Mouse (Mus musculus): ENCODE results near the gene Dohh.

Gene Dohh

DNA sequence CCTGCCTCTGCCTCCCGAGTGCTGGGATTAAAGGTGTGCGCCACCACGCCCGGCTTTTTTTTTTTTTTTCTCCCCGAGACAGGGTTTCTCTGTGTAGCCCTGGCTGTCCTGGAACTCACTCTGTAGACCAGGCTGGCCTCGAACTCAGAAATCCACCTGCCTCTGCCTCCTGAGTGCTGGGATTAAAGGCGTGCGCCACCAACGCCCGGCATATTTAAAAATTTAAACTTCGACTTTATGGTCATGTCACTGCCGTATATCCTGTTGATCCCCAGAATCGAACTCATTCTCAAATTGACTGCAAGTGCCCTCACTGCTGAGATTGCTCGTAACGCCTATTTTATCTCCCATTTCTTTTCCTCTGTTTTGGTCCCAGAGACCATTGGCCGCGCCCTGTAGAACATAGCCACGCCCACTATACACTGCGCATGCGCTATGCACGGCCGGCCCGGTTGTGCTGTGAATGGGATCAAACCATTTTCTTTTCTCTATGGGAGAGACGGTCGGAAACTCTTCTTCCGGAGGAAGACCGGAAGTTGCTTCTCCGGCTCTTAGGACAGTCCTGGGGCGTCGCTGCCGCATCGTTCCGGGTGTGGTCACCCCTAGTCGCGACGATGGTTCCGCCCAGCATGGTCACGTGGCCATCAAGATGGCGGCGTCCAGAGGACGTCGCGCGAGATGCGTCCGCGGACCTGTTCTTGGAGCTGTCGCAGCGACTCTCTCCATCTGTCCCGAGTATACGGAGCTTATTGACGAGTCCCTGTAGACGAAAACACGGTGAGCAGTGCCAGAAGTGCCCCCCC lies at the start of gene Dohh, which contains the start of gene Gm48551:
Gene Dohh, plus strand, starts transcription at position 627 of the 803 bp plus-strand sequence.
Gene Gm48551, plus strand, starts transcription at position 665 of the 803 bp plus-strand sequence.
- peak; percentile 87 to 93 for DNase-seq

DNA sequence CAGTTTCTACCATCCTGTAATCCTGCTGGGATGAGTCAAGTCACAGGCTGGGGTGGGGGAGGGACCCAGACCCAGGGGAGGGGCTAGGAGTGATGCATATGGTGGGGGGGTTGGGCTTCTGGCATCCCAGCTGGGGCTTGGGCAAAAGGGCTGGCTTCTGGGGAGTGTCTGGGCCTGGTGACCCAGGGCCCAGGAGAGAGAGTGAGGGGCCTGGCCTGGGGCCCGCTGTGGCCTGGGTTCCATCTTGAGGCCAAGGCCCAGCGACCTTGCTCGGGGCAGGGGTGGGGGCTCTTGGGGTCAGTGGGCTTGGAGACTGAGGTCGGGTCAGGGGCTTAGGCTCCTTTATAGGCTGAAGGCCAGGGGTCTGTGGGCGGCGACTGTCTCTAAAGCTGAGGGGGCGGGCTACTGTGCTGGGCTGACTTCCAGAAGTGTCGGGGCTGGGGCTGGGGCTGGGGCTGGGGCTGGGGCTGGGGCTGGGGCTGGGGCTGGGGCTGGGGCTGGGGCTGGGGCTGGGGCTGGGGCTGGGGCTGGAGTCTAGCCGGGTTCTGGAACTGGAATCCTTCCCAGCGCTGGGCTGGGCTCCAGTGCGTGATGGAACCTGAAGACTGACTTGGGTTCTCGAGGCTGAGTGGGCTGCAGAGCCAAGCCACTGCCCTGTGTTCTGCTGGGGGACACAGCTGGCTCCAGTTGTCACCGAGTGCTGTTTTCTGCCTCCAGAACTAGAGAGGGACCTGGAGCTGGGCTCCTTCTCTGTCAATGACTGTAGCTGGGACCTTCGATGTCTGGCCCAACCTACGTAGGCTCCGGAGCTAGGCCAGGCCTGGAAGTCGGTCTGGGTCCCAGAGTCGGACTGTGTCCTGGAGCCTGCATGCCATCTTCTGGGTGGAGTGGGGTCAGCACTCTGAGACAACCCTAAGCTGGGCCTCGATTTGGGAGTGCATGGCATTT lies 48.6 kb upstream of the Dohh start:
- no peak for DNase-seq

DNA sequence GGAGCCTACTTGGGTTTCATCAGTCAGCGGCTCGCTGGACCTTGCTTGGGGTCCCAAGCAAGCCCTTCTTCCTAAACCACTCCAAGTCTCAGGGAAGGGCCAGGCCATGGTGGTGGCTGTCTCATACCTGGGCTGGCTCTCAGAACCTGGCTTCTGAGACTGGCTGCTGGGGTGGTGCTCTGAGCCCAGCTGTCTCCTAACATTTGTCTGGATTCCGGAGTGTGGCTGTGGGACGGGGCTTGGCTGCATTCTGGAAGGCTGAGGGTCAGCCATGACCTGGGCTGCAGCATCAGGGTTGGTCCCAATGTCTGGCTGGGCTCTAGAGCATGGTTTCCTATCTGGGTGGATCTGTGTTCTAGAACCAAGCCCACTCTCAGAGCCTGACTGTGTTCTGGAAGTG lies 47.7 kb upstream of the Dohh start:
- DNase-seq: no peak

DNA sequence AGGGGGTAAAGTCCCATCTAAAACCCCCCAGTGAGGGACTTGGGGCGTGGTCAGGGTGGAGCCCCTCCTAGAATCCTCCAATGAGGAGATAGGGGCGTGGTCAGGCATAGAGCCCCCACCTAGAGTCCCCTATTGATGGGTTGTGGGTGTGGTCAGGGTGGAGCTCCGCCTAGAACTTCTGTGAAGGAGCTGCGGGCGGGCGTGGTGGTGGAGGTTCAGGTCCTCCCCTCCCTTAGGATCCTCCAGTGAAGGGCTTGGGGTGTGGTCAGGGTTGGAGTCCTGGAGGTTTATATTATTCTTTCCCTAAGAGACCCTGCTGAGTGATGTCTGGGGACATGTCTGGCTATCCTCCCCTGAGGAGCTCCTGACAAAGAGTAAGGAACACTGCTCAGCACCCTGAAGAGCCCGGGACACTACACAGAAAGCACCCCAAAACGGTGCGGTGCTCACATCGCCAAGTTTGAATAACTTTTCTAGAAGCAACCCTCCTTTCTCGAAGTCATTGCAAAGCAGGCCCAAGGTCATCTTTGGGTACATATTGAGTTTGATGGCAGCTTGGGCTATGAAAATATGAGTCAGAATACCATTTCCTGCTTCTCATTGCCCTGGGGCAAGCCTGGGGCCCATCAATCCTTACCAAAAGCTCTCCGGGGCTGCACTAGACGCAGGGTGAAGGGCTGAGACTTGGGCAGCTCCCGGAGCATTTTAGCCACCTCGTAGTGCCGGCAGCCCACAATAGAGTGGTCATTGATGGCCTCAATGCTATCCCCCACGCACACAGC lies 43.5 kb upstream of the Dohh start:
- DNase-seq: no peak

DNA sequence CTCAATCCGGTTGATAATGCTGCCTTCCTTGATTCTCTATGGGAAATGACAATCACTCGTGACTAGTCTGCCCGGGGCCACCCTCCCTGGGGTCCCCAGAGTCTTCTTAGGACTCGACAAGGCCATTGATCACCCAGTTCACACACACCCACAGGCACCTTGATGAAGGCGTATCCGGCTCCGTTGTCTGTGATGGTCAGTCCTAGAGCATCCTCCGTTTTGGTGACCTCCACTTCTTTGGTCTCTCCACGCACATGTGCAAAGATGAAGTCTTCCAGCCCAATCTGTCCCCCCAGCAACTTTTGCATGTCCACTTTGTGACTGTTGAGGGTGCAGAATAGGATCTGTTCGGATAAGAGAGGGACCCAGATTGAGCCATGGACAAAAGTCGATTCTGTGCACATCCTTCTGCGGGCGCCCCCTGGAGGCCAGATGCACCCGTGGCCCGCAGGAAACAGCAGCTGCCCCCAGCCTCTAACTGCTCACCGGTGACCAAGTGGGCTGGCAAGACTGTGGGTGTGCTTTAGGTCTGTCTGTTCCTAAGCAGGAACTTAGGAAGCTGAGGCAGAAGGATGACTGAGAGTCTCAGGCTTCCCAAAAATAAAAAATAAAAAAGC lies 42.8 kb upstream of the Dohh start:
- DNase-seq: peak in 1 of 2 experiments; percentile 61

DNA sequence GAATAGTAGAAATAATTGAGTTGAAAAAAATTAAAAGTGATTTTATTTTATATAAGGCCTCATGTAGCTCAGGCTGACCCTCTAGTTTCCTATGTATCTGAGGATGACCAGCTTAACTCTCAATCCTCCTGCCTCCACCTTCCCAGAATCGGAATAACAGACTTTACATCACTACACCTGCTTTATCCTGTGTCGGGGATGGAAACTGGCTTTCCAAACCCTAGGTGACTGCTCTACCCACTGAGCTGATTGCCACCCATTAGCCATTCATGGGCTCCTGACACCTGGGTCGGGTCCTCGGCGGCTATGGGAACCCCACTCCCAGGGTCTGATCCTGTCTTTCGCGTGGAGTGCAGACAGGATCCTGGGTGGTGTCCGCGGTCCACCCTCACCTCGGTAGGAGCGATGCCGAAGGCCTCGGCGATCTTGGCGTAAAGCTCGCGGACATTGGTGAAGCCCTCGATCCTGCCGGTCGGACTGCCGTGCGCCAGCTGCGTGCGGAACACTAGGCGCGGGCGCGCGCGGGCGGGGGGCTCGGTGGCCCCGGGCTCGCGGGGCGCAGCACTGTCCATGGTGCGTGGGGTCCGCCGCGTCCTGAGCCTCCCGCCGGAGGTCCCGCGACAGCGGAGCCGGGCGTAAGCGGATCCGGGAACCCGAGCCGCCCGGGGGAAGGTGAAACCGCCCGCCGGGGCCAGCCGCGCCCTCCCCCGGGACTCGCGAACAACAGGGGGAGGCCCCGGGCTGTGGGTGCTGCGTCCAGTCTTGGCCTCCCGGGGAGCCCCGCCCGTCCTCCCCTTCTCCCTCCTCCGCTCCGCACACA lies 41.3 kb upstream of the Dohh start, which contains the start of gene Gipc3:
Gene Gipc3, minus strand, starts transcription at position 581 of the 820 bp plus-strand sequence.
- no peak for DNase-seq

DNA sequence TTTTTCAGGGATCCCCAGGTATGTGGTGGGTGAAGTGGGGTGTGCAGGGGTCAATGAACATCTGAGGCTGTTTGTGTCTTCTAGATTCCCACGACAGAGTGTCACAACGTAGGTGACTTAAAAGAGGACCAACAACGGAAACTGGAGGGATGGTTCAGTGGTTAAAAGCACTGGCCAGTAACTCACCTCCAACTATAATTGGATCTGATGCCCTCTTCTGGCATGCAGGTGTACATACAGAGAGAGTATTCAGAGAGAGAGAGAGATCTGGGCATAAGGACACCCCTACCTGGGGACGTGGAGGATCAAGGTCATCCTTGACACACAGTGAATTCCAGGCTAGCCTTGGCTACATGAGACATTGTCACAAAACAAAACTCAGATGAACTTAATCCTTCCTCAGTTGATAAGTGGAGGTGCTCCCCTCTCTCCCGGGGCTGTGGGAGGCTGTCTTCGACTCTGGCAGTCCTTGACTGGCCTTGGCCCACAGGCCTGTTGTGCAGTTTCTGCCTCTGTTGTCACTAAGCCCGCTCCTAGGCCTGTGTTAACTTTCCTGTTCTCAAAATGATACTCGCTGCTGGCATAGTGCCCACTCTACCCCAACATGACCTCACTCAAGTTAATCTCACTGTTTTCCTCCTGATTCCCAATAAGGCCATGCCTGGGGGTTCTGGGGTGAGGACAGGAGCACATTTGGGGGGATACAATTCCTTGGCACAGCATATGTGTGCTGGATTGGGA lies 39.6 kb upstream of the Dohh start:
- no peak for DNase-seq

DNA sequence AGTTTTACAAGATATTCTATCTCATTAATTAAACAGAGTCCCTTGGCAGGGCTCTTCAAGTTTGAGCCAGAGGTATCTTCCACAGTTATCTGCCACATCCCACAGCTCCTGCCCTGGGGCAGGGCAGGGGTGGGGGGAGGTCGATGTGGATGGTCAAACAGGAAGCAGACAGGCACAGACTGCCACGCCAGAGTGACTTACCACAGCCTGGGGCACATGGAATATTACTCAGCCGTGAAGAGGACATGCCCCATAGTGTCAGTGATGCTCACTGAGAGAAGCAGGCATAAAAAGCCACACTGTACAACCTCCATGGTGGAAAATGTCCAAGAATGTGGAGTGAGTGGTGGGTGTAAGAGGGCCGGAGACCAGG lies 39.1 kb upstream of the Dohh start:
- DNase-seq: no peak

DNA sequence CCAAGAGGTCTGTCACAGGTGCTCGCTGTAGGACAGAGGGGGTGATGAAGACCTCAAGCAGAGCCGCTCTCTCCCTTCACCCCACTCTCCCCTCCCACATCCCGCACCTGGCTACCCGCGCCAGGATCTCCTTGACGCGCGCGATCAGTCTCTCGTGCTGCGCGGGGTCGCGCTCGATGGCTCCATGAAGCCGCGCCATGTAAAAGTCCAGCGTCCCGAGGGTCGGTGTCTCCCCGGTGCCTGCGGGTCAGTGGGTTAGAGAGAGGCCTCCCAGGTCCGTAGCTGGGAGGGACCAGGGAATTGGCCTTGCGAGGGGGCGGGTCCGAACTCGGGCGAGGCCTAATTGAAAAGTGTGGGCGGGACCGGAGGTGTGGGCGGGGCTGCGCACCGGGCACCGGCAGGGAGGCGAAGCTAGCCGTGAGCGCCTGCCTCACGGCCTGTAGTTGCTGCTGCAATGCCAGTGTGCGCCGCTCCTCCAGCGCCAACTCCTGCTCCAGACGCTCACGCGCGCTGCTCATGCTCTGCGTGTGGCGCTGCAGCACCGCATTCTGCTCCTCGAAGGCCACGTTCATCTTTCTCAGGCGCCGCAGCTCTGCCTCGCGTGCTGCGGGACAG lies 37.7 kb upstream of the Dohh start:
- DNase-seq: no peak

DNA sequence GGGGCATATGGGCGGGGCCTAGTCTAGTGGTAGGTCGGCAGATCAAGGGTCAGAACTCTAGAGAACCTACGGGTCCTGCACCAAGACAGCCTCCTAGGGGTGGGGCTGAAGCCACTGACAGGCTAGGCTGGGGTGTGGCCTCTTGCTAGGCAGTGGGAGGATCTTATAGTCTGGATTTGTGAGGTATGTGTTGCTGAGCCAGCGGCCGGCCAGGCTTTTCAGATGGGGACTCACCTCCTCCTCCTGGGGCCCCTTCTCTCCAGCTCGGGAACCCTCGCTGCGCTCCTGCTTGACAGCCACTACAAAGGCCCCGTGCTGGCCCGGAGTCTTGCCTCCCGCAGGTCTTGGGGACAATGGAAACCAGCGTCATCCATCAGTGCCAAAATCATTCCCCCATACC lies 35.1 kb upstream of the Dohh start:
- DNase-seq: no peak

DNA sequence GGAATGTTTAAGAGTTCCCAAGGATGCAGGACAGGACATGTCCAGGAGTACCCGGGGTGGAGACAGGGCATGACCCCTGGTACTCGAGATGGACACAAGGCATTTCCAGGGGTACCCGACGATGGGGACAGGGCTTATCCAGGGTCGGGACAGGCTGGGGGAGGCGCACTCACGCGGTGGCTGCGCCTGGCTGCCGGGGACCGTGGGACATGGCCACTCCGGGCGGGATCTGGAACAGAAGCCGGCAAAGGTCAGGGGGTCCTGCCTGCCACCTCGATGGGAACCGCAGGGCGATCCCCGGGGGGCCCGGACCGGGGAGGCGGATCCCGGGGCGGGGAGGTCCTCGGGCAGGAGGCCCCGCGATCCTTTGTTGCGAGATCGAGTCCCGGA lies 34.3 kb upstream of the Dohh start:
- no peak for DNase-seq

DNA sequence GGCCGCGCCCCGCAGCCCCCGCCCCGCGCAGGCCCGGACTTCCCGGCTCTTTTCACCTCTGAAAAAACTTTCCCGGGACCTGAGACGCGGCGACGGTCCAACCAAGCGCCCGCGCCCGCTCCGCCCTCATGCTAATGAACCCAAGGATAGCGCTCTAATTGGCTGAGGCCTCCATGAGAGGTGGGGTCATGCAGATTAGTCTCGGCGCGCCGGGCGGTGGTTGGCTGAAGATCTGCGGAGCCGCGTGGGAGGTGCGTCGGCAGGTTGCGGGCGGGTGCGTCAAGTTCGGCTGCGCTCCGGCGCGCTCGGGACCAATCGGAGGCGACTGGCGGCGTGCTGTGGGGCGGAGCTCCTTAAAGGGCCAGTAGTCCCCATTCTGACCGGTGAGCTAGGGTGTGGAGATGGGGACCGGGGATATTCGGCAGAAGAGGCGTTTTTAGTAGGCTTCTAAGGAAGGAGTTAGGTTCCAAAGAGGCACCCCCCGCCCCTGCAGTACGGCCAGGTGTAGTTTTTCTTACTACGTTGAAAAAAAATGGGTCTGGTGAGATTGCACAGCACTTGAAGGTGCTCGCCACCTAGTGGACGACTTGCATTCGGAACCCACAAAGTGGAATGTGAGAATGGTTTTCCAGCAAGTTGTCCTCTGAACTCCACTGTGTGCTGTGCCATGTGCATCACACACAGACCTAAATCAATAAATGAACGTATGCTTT lies 33.7 kb upstream of the Dohh start, which contains the start of gene Hmg20b:
Gene Hmg20b, minus strand, starts transcription at position 130 of the 713 bp plus-strand sequence.
- peak; percentile 99 to 100 for DNase-seq

DNA sequence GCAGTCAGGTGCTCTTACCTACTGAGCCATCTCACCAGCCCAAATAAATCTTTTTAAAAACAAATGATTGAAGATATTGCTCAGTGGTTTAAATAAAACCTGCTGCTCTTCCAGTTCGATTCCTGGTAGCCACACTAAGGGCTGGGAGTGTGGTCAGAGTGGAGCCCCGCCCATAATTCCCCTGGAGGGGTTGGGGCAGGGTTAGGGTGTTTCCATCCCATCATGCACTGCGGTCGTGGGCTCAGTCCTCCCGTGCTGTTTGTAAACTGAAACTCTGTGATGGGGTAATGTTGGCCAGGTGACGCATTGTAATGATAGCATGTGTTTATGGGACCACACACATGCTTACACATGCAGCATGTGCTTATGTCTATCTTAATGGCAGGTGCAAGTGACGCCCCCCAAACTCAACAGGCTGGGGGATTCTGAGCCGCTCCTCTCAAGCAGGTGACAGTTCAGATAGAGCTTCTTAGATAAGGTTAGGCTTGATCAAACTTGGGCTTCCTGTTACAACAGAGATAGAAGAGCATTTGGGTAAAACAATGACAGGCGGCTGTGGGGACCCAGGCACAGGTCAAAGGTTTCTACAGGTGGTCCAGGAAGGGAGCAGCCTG lies 32.4 kb upstream of the Dohh start:
- peak in 1 of 2 experiments; percentile 68 for DNase-seq

DNA sequence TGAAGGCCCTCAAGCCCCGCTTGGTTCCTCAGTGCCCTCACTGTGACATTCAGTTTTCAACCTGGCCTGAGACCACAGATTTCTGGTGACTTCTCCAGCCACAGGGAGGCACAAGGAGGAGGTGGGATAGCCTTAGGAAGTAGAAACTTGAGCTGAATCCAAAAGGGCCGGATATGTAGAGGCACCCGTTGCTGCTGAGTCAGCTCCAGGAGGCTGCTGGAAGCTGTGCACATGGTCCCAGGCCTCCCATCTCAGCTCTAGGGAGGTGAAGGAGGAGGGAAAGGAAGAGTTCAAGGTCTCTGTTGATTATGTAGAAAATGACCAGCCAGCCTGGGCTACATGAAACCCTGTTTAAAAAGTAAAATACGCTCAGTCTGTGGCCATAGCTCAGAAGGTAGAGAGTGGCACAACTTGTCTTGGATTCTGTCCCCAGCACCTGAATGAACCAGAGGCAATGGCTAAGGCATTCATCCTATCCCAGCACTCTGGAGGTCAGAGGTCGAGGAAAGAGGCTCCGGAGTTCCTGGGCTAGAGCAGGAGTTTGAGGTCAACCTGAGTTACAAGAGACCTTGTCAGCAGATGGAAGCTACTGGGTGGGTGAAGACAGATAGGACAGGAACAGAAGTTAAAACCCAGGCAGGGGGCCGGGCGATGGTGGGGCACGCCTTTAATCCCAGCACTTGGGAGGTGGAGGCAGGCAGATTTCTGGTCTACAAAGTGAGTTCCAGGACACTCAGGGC lies 29.3 kb upstream of the Dohh start:
- DNase-seq: no peak

DNA sequence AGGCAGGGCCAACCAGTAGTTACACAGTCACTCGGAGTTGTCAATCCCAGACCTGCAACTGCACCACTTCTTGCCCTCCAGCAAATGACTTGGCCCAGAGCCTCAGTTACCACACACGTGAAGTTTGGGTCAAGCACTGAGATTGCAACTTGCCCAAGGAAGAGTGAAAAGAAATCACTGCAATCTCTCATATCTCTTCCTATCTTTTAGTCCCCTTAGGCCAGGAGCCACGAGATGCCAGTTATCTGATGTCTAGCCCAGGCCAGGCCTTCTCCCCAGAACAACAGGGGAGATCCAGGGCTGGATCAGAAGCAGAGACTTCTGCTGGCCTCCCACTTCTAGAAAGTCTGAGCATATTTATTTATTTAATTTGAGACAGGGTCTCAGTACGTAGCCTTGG lies 28.7 kb upstream of the Dohh start:
- DNase-seq: no peak

DNA sequence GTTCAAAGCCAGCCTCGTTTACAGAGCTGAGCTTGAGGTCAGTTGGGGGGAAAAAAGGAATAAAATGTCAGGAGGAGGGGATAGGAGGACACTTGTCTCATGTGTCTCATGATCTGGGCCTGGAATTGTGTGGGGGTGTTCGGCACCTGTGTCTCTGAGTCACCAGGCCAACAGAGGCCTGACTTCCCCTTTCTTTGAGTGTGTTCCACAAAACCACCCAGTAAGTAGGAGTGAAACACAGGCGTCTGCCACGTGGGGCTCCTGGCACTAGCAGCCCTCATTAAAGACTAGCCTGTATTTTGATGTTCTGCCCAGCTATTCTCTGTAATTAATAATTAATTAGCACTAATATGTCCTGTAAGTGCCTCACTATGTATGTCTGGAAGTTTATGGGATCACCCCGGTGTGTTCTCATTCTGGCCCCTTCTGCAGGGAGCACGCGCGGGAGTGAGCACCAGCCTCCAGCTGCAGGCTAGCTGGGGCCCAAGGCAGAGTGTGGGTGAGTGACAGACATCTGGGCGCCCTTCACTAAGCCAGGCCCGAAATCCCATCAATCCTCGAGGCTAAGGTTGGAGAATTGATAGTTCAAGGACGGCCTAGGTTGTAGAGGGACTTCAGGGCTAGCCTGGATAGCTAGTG lies 27.8 kb upstream of the Dohh start:
- DNase-seq: no peak

DNA sequence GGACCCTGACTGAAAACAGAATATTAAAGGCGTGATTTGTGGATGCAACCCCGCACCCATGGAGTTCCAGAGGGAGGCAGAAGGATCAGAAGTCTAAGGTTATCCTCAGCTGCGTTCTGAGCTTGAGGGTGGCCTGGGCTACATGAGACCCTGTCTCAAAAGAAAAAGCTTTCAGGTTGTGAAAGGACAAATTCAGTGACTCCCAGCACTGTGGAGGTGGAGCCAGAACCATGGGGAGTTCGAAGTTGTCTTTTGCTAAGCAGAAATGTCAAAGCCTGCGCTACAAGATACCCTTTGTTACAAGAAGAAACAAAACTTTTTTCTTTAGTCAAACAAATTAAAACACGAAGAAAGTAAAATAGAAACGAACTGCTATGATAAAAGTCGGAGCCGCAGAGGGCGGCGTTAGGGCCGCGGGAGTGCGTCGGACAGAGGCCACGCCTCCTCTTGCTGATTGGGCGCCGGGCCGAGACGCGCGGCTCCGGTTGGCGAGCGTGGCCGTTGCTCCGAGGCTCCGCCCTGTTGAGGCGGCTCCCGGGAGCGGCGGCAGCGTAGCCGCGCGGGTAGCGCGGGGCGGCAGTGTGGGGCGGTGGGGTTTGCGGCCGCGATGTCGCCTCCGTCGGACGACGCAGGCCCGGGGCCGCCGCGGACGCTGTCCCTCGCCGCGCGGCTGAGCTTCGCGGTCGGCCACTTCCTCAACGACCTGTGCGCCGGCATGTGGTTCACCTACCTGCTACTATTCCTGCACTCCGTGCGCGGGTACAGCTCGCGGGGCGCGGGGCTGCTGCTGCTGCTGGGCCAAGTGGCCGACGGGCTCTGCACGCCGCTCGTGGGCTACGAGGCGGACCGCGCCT lies 27.0 kb upstream of the Dohh start, which contains the start of gene Mfsd12:
Gene Mfsd12, plus strand, starts transcription at position 501 of the 854 bp plus-strand sequence.
- DNase-seq: peak; percentile 85 to 87

Measured in thymus, adult 18-20 months (tissue).